Mouse (Mus musculus): ENCODE measurements around the gene Lingo2. TPM values are rescaled to one million over a fixed set of nuclear protein-coding genes. Genes with fewer than 3 reads are reported as not detected.
"Not testable (repeated sequence)": the region's sequence is repeated elsewhere in the genome, so short reads cannot be mapped to it uniquely, and the experiment has no call there.

The Lingo2 gene
- polyA plus RNA-seq, 1 experiment = not detected

DNA sequence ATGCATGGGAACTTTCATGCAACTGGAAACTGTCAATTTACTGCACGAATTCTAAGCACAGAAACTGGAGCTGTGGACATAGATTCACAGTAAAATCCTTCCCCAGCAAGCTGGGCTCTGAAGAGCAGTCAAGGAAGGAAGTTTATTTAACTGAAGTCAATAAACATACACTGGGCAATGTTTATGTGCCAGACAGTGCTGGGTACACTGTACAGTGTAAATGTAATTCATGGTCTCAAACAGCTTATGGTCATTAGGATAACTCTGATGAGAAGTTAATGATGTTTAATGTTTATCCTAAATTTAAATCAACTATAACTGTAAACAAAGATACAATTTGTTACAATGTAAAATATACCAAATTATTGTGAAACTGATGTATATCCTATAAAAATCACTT is 1226.8 kb downstream of the Lingo2 start:
- TF ChIP-seq FLI1 (IDR thresholded peaks at IDR 0.05; ENCODE audit: low read length) (no peak), GATA1 (IDR thresholded peaks at IDR 0.05; ENCODE audit: borderline replicate concordance, low read length) (no peak)
- H3K27me3 ChIP-seq (replicated peaks) = no peaks in the 10 kb centered on the region

GRCm38 (mm10) chr4:35704126-35704525 is 1247.4 kb downstream of the Lingo2 start:
- no peaks in the 10 kb centered on the region for H3K36me3 ChIP-seq (replicated peaks; ENCODE audit: low read length)
- no peaks in the 10 kb centered on the region for H3K27me3 ChIP-seq (replicated peaks)
- TF ChIP-seq GATA1 (IDR thresholded peaks at IDR 0.05; ENCODE audit: borderline replicate concordance, low read length) = no peak
- TF ChIP-seq FLI1 (IDR thresholded peaks at IDR 0.05; ENCODE audit: low read length) = no peak
- no peaks in the 10 kb centered on the region for H3K4me1 ChIP-seq
- H3K4me3 ChIP-seq (replicated peaks) = no peak overlapping the region
- peaks cover 15% of the 10 kb centered on the region for H3K9me3 ChIP-seq

More for the DNA sequence above, 1226.8 kb downstream of the Lingo2 start:
- Histone ChIP-seq H3K4me3 (replicated peaks) (no peak overlapping the region), H3K9me3 (no peaks in the 10 kb centered on the region), H3K4me1 (no peaks in the 10 kb centered on the region), H3K36me3 (replicated peaks; ENCODE audit: low read length) (no peaks in the 10 kb centered on the region)

GRCm38 (mm10) chr4:35702661-35703060 is 1248.9 kb downstream of the Lingo2 start:
- peaks cover under 1% of the 10 kb centered on the region; the same call in 1 of the 2 replicates for H3K9me3 ChIP-seq
- H3K36me3 ChIP-seq (replicated peaks; ENCODE audit: low read length) = no peaks in the 10 kb centered on the region
- no peak overlapping the region for H3K4me3 ChIP-seq (replicated peaks)
- H3K4me1 ChIP-seq = no peaks in the 10 kb centered on the region
- no peaks in the 10 kb centered on the region for H3K27me3 ChIP-seq (replicated peaks)
- TF ChIP-seq FLI1 (IDR thresholded peaks at IDR 0.05; ENCODE audit: low read length) = no peak
- no peak for TF ChIP-seq GATA1 (IDR thresholded peaks at IDR 0.05; ENCODE audit: borderline replicate concordance, low read length)

DNA sequence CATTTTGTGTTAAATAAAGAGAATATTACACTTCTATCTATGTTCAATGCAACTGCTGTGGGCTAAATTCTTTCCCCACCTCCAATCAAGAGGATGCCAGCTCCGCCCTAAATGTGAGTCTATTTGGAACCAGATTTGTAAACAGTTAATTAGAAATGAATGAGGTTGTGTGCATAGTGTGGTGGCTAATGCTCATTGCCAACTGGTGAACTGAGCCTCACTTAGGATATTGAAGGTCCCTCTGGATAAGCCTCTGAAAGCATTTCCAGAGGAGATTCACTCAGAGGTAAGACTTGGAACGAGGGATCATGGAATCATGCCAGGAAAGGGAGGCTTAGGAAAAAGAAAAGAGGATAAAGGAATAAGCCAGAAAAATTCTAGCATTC is 1256.4 kb downstream of the Lingo2 start:
- no peaks in the 10 kb centered on the region for H3K4me1 ChIP-seq
- H3K36me3 ChIP-seq (replicated peaks; ENCODE audit: low read length) = no peaks in the 10 kb centered on the region
- no peak for TF ChIP-seq GATA1 (IDR thresholded peaks at IDR 0.05; ENCODE audit: borderline replicate concordance, low read length)
- no peak for TF ChIP-seq FLI1 (IDR thresholded peaks at IDR 0.05; ENCODE audit: low read length)
- no peaks in the 10 kb centered on the region for H3K27me3 ChIP-seq (replicated peaks)
- H3K9me3 ChIP-seq = no peaks in the 10 kb centered on the region
- H3K4me3 ChIP-seq (replicated peaks) = no peak overlapping the region

GRCm38 (mm10) chr4:35694360-35695136 is 1257.0 kb downstream of the Lingo2 start:
- Histone ChIP-seq H3K36me3 (replicated peaks; ENCODE audit: low read length) (no peaks in the 10 kb centered on the region), H3K4me3 (replicated peaks) (no peak overlapping the region), H3K27me3 (replicated peaks) (no peaks in the 10 kb centered on the region), H3K9me3 (no peaks in the 10 kb centered on the region), H3K4me1 (no peaks in the 10 kb centered on the region)
- TF ChIP-seq GATA1 (IDR thresholded peaks at IDR 0.05; ENCODE audit: borderline replicate concordance, low read length) = no peak
- no peak for TF ChIP-seq FLI1 (IDR thresholded peaks at IDR 0.05; ENCODE audit: low read length)

- no peak overlapping the region for H3K4me3 ChIP-seq (replicated peaks)
- no peaks in the 10 kb centered on the region for H3K27me3 ChIP-seq (replicated peaks)
- no peaks in the 10 kb centered on the region for H3K36me3 ChIP-seq (replicated peaks; ENCODE audit: low read length)
- H3K4me1 ChIP-seq = no peaks in the 10 kb centered on the region
- TF ChIP-seq GATA1 (IDR thresholded peaks at IDR 0.05; ENCODE audit: borderline replicate concordance, low read length) (no peak), FLI1 (IDR thresholded peaks at IDR 0.05; ENCODE audit: low read length) (no peak)
- peaks cover 9% of the 10 kb centered on the region; the same call in 1 of the 2 replicates for H3K9me3 ChIP-seq
Observed at GRCm38 (mm10) chr4:35690521-35690920, 1261.0 kb downstream of the Lingo2 start.

DNA sequence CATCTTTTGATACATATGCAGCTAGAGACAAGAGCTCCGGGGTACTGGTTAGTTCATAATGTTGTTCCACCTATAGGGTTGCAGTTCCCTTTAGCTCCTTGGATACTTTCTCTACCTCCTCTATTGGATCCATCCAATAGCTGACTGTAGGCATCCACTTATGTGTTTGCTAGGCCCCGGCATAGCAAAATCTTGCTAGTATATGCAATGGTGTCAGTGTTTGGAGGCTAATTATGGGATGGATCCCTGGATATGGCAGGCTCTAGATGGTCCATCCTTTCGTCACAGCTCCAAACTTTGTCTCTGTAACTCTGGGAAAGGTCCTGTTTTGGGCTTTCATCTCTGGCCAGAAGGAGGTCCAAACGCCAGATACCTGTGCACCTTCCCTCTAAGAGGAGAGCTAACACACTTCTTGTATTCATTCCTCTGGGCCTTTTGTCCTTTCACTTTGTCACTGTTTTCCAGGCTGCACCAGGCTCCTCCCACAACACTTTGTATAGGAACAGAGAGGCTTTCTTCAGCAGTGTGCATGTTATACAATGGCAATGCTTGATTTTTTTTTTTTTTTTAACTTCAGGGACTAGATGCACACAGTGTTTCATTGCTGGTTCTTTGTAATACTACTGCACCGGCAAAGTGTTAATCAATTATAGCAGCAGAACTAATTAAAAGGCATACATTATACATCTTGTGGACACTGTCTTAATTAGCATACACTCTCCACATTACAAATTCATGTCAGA is 1262.9 kb downstream of the Lingo2 start:
- not testable (repeated sequence) for H3K9me3 ChIP-seq; H3K4me1 ChIP-seq; H3K27me3 ChIP-seq (replicated peaks); H3K36me3 ChIP-seq (replicated peaks; ENCODE audit: low read length); H3K4me3 ChIP-seq (replicated peaks)

Measured in megakaryocyte, embryonic 14.5 days (primary cell).